Mouse (Mus musculus): ENCODE measurements around the gene Perm1. TPM values are rescaled to one million over a fixed set of nuclear protein-coding genes. Genes with fewer than 3 reads are reported as not detected.

Perm1 gene
- polyA plus RNA-seq, 1 experiment from 2014 or later = 0.40 TPM

DNA sequence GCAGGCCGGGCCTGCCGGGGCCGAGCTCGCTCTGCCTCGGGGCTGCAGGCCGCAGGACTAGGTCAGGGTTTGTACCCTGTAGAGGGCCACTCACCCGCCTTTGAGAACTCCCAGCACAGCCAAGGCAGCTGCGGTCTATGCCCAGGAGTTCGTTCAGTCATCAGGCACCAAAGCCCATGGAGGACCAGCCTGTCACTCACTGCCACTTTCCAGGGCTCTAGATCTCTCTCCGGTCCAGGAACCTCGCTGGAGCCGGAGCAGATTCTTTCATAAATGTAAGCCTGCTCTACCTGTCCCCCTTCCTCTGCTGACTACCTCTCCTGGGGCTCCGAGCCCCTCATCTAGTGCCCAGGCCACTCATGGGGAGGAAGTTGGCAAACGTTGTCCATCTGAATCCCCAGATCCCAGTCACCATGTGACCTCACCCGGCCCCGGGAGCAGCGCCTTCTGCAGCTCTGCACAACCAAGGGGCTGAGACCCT lies 18.4 kb downstream of the Perm1 start:
- ATAC-seq (ENCODE audit: low read depth) = no peak
- peak overlapping the region; percentile 100 for H3K4me2 ChIP-seq (ENCODE audit: low read depth, low read length)
- no peaks in the 10 kb centered on the region for H3K9me3 ChIP-seq (replicated peaks; ENCODE audit: control insufficient read depth, low read length)
- H3K36me3 ChIP-seq (ENCODE audit: control insufficient read depth, insufficient read depth) = peaks cover 28% of the 10 kb centered on the region
- peak overlapping the region; percentile 79 for H3K9ac ChIP-seq (ENCODE audit: low read depth, low read length)
- peak overlapping the region; percentile 94 for H3K4me3 ChIP-seq (ENCODE audit: low read depth, low read length)
- H3K4me1 ChIP-seq (ENCODE audit: control insufficient read depth, low read depth, low read length) = peaks cover 25% of the 10 kb centered on the region
- whole genome bisulfite sequencing (ENCODE audit: insufficient replicate concordance) = 14% methylated on average over 17 of the region's 17 CpGs
- no peaks in the 10 kb centered on the region for H3K27me3 ChIP-seq (ENCODE audit: control insufficient read depth, insufficient read depth, low read depth, low read length)
- H3K27ac ChIP-seq (ENCODE audit: low read length) = peak overlapping the region; percentile 29; the same call in 1 of the 2 replicates

DNA sequence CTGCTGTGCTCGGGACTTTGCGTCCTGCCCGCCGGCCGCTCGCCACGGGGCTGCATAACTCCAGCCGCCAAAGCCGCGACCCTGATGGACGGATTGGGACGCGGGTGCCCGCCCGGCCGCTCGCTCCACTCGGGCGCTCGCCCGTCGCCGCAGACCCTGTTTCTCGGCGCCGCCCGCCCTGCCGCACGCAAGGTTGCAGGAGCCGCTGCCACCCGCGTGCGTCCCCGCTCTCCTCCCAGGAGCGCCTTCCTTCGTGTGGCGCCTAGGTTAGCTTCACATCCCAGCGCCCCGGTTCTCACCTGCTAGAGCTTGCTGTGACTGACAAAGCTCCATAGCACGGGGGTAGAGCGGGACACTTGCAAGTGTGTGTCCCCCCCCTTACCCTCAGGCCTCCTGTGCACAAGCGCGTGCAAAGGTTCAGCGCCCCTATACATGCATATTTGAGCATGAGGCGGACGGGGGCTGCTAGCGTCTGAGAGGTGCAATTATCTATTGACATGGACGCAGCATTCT lies 19.1 kb downstream of the Perm1 start, which contains the start of gene Plekhn1:
Plekhn1 (minus strand) TSS at position 157 of the 513 bp plus-strand sequence.
- H3K4me2 ChIP-seq (ENCODE audit: low read depth, low read length) = peak within 1 kb of the TSS; percentile 100
- H3K9me3 ChIP-seq (replicated peaks; ENCODE audit: control insufficient read depth, low read length) = no peaks in the 10 kb centered on the region
- peak within 1 kb of the TSS; percentile 79 for H3K9ac ChIP-seq (ENCODE audit: low read depth, low read length)
- ATAC-seq (ENCODE audit: low read depth) = peak; percentile 26
- peaks cover 25% of the 10 kb centered on the region for H3K4me1 ChIP-seq (ENCODE audit: control insufficient read depth, low read depth, low read length)
- no peaks in the 10 kb centered on the region for H3K27me3 ChIP-seq (ENCODE audit: control insufficient read depth, insufficient read depth, low read depth, low read length)
- H3K4me3 ChIP-seq (ENCODE audit: low read depth, low read length) = peak within 1 kb of the TSS; percentile 94
- H3K36me3 ChIP-seq (ENCODE audit: control insufficient read depth, insufficient read depth) = peaks cover 30% of the 10 kb centered on the region
- peak within 1 kb of the TSS; percentile 98 for H3K27ac ChIP-seq (ENCODE audit: low read length)
- WGBS (ENCODE audit: insufficient replicate concordance) = 0% methylated on average over 43 of the region's 48 CpGs

DNA sequence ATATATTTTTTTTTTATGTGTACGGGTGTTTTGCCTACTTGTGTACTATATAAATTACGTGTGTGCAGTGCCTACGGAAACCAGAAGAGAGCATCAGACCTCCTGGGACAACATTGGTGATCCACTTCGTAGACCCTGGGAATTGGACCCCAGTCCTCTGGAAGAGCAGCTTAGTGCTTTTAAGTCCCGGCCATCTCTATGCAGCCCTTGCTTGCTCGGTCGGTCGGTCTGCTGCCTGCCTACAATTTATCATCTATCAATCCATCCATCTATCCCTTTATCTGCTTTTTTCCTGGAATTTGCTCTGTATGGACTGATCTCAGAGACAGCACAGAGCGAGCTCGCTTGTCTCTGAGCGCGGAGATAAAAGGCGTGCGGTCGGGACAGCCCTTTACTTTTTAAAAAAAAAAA lies 19.7 kb downstream of the Perm1 start:
- Histone ChIP-seq H3K36me3 (ENCODE audit: control insufficient read depth, insufficient read depth) (peaks cover 35% of the 10 kb centered on the region), H3K4me2 (ENCODE audit: low read depth, low read length) (peak overlapping the region; percentile 100), H3K4me1 (ENCODE audit: control insufficient read depth, low read depth, low read length) (peaks cover 25% of the 10 kb centered on the region), H3K9ac (ENCODE audit: low read depth, low read length) (peak overlapping the region; percentile 79), H3K9me3 (replicated peaks; ENCODE audit: control insufficient read depth, low read length) (no peaks in the 10 kb centered on the region), H3K4me3 (ENCODE audit: low read depth, low read length) (peak overlapping the region; percentile 94), H3K27ac (ENCODE audit: low read length) (peak overlapping the region; percentile 98), H3K27me3 (ENCODE audit: control insufficient read depth, insufficient read depth, low read depth, low read length) (no peaks in the 10 kb centered on the region)
- WGBS (ENCODE audit: insufficient replicate concordance) = under 1% methylated on average over 15 of the region's 15 CpGs
- peak; percentile 35 for ATAC-seq (ENCODE audit: low read depth)

DNA sequence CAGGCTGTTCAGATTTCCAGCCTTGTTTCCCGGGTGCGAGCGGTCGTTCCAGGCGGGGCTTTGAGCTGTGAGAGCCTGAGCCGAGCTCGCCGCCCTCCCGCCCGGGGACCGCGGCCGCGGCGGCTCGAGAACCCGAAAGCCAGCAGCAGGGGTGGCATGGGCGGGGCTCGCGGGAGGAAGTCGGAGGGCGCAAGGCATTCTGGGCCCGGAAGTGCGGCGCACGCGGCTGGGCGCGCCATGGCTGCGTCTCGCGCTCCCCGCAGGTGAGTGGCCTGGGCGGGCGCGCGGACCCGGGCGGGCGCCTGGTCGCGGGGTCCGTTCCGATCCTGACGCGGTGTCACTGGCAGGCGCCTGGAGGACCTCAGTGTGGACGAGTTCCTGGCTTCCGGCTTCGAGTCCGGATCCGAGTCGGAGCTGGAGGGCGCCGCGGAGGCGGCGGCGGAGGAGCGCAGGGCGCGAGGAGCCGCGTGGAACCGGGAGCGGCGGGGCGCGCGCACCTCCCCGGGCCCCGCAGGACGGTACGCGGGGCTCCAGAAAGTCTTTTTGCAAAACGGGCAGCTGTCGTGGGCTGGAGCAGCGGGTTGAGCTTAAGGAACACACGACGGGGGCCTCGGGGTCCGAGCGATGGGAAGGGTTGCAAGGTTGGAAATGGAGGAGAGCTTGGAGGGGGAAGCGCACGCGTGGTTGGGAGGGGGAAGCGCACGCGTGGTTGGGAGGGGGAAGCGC lies 20.3 kb downstream of the Perm1 start, which contains the start of gene Noc2l:
Noc2l (plus strand) TSS at position 203 of the 726 bp plus-strand sequence.
- Histone ChIP-seq H3K27ac (ENCODE audit: low read length) (peak within 1 kb of the TSS; percentile 98), H3K9me3 (replicated peaks; ENCODE audit: control insufficient read depth, low read length) (no peaks in the 10 kb centered on the region), H3K4me3 (ENCODE audit: low read depth, low read length) (peak within 1 kb of the TSS; percentile 94), H3K4me2 (ENCODE audit: low read depth, low read length) (peak within 1 kb of the TSS; percentile 100), H3K27me3 (ENCODE audit: control insufficient read depth, insufficient read depth, low read depth, low read length) (no peaks in the 10 kb centered on the region), H3K4me1 (ENCODE audit: control insufficient read depth, low read depth, low read length) (peaks cover 25% of the 10 kb centered on the region), H3K36me3 (ENCODE audit: control insufficient read depth, insufficient read depth) (peaks cover 38% of the 10 kb centered on the region), H3K9ac (ENCODE audit: low read depth, low read length) (peak within 1 kb of the TSS; percentile 79)
- peak; percentile 91 for ATAC-seq (ENCODE audit: low read depth)
- under 1% methylated on average over 87 of the region's 90 CpGs for WGBS (ENCODE audit: insufficient replicate concordance)

DNA sequence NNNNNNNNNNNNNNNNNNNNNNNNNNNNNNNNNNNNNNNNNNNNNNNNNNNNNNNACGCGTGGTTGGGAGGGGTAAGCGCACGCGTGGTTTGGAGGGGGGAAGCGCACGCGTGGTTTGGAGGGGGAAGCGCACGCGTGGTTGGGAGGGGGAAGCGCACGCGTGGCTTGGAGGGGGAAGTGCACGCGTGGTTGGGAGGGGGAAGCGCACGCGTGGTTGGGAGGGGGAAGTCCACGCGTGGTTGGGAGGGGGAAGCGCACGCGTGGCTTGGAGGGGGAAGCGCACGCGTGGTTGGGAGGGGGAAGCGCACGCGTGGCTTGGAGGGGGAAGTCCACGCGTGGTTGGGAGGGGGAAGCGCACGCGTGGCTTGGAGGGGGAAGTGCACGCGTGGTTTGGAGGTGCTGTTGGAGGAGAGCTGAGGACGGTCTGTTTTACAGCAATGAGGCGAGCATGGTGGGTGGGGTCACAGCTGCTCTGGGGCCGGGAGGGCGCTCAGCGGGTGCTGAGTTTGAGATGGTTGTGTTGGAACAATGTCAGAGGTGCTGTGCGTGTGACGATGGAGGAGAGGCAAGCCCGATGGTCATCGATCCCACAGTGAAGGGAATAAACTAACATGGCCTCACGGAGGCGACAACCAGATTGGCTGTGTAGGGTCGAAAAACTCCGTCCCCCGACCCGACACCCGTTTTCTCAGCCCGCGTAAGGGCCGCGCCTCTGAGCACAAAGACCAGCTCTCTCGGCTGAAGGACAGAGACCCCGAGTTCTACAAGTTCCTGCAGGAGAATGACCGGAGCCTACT lies 21.2 kb downstream of the Perm1 start:
- Histone ChIP-seq H3K27ac (ENCODE audit: low read length) (peak overlapping the region; percentile 52), H3K4me1 (ENCODE audit: control insufficient read depth, low read depth, low read length) (peaks cover 25% of the 10 kb centered on the region), H3K9me3 (replicated peaks; ENCODE audit: control insufficient read depth, low read length) (no peaks in the 10 kb centered on the region), H3K9ac (ENCODE audit: low read depth, low read length) (peak overlapping the region; percentile 79), H3K4me3 (ENCODE audit: low read depth, low read length) (peak overlapping the region; percentile 94), H3K27me3 (ENCODE audit: control insufficient read depth, insufficient read depth, low read depth, low read length) (no peaks in the 10 kb centered on the region), H3K4me2 (ENCODE audit: low read depth, low read length) (peak overlapping the region; percentile 100), H3K36me3 (ENCODE audit: control insufficient read depth, insufficient read depth) (peaks cover 40% of the 10 kb centered on the region)
- WGBS (ENCODE audit: insufficient replicate concordance) = 19% methylated on average over 55 of the region's 60 CpGs
- ATAC-seq (ENCODE audit: low read depth) = no peak

DNA sequence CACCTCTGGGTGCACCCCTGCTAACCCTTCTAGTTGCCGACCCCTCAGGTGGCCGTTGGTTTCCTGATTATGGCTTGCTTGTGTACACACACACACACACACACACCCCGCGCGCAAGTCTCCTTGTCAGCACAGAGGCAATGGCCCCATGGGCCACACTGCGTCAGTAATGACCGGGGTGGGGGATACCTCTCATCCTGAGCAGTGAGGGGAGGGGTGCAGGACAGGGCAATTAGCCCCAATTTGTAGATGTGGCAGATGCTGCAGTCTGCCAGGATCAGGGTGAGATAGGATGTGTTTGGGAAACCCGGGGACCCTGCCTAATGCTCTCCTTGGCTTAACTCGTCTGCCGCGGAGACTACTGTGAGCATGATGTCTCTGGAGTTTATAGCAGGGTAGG lies 33.9 kb downstream of the Perm1 start:
- H3K4me2 ChIP-seq (ENCODE audit: low read depth, low read length) = no peak overlapping the region
- no peaks in the 10 kb centered on the region for H3K9me3 ChIP-seq (replicated peaks; ENCODE audit: control insufficient read depth, low read length)
- peaks cover 70% of the 10 kb centered on the region for H3K36me3 ChIP-seq (ENCODE audit: control insufficient read depth, insufficient read depth)
- H3K27me3 ChIP-seq (ENCODE audit: control insufficient read depth, insufficient read depth, low read depth, low read length) = peaks cover 6% of the 10 kb centered on the region
- 61% methylated on average over 11 of the region's 11 CpGs for WGBS (ENCODE audit: insufficient replicate concordance)
- H3K4me1 ChIP-seq (ENCODE audit: control insufficient read depth, low read depth, low read length) = peaks cover 46% of the 10 kb centered on the region
- H3K4me3 ChIP-seq (ENCODE audit: low read depth, low read length) = no peak overlapping the region
- ATAC-seq (ENCODE audit: low read depth) = no peak
- no peak overlapping the region for H3K9ac ChIP-seq (ENCODE audit: low read depth, low read length)
- H3K27ac ChIP-seq (ENCODE audit: low read length) = peak overlapping the region; percentile 12; the same call in 1 of the 2 replicates

DNA sequence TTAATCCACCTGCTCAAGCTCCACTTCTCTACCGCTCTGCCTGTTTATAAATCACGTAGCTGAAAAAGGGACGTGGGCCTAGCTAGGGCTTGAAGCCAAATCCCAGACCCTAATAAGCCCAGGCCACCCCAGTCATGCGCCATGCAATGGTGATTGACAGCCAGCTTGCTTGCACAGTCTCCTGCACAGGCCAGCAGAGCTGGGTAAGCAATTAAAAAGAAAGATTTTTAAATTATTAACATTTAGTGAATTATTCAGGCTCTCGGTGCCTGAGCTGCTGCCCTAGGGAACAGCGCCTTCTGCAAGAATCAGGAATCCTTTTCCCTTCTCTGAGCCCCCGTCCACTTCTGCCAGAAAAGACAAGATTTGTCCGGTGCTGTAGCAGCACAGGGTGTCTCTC lies 35.4 kb downstream of the Perm1 start:
- peak overlapping the region; percentile 92 for H3K27ac ChIP-seq (ENCODE audit: low read length)
- peak overlapping the region; percentile 56 for H3K4me2 ChIP-seq (ENCODE audit: low read depth, low read length)
- H3K36me3 ChIP-seq (ENCODE audit: control insufficient read depth, insufficient read depth) = peaks cover 58% of the 10 kb centered on the region
- 70% methylated on average over 8 of the region's 8 CpGs for WGBS (ENCODE audit: insufficient replicate concordance)
- peaks cover 18% of the 10 kb centered on the region for H3K27me3 ChIP-seq (ENCODE audit: control insufficient read depth, insufficient read depth, low read depth, low read length)
- no peak for ATAC-seq (ENCODE audit: low read depth)
- H3K4me1 ChIP-seq (ENCODE audit: control insufficient read depth, low read depth, low read length) = peaks cover 57% of the 10 kb centered on the region
- H3K9ac ChIP-seq (ENCODE audit: low read depth, low read length) = peak overlapping the region; percentile 68
- H3K4me3 ChIP-seq (ENCODE audit: low read depth, low read length) = peak overlapping the region; percentile 43
- H3K9me3 ChIP-seq (replicated peaks; ENCODE audit: control insufficient read depth, low read length) = no peaks in the 10 kb centered on the region

DNA sequence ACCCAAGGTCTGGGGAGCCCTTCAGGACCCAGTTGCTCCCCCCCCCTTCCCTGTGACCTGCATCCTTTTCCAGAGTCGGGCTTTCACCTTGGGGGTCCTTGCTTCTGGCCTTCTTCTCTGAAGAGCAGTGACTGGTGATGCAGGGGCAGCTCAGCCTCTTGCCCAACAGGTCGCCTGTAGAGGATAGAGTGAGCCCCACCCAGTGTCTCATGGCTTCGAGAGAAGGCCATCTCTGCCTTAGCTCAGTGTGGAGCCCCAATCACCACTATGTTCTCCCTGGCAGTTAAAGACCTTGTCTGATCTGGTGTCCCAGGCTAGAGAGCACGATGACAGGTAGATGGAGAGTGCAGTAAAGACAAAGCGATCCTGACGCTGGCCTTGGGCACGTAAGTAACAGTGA lies 36.5 kb downstream of the Perm1 start:
- peaks cover 48% of the 10 kb centered on the region for H3K36me3 ChIP-seq (ENCODE audit: control insufficient read depth, insufficient read depth)
- peak overlapping the region; percentile 68 for H3K9ac ChIP-seq (ENCODE audit: low read depth, low read length)
- H3K27ac ChIP-seq (ENCODE audit: low read length) = peak overlapping the region; percentile 92
- H3K27me3 ChIP-seq (ENCODE audit: control insufficient read depth, insufficient read depth, low read depth, low read length) = peaks cover 18% of the 10 kb centered on the region
- peaks cover 57% of the 10 kb centered on the region for H3K4me1 ChIP-seq (ENCODE audit: control insufficient read depth, low read depth, low read length)
- H3K4me2 ChIP-seq (ENCODE audit: low read depth, low read length) = peak overlapping the region; percentile 56
- peak; percentile 45 for ATAC-seq (ENCODE audit: low read depth)
- peak overlapping the region; percentile 43 for H3K4me3 ChIP-seq (ENCODE audit: low read depth, low read length)
- WGBS (ENCODE audit: insufficient replicate concordance) = 11% methylated on average over 7 of the region's 7 CpGs
- no peaks in the 10 kb centered on the region for H3K9me3 ChIP-seq (replicated peaks; ENCODE audit: control insufficient read depth, low read length)
